Mouse (Mus musculus) heart, embryonic 16.5 days (tissue): ENCODE results near the gene Nags. TPM values are rescaled to one million over a fixed set of nuclear protein-coding genes. Genes with fewer than 3 reads are reported as not detected.
A peak's percentile ranks its signal among the peaks of the same experiment; 100 is the strongest.

Experiments used
- ATAC-seq: fragments of 200-750 bp; cut with Nextera tagmentation; replicated peaks from 2 replicates; pipeline ENCODE4 v1.8.0; 2017; ENCODE audit warnings: moderate number of reproducible peaks; ENCODE audit not compliant: insufficient read depth, low FRiP score; ENCODE audit errors: extremely low read depth
- H3K27ac ChIP-seq: fragments of 300-500 bp; sonication (generic); 2 replicates; pipeline ENCODE4 v1.5.1; 2014; ENCODE audit warnings: mild to moderate bottlenecking, low read length, control low read depth, moderate library complexity
- H3K27me3 ChIP-seq: fragments of 300-500 bp; sonication (generic); 2 replicates; pipeline ENCODE4 v1.6.1; 2014; ENCODE audit warnings: low read length, mixed read lengths; ENCODE audit not compliant: control insufficient read depth, insufficient read depth
- H3K36me3 ChIP-seq: fragments of 300-500 bp; sonication (generic); 2 replicates; pipeline ENCODE4 v1.6.1; 2014; ENCODE audit not compliant: control insufficient read depth, insufficient read depth
- H3K4me1 ChIP-seq: fragments of 300-500 bp; sonication (generic); 2 replicates; pipeline ENCODE4 v1.6.1; 2014; ENCODE audit warnings: low read length, mixed read lengths; ENCODE audit not compliant: control insufficient read depth, insufficient read depth
- H3K4me2 ChIP-seq: fragments of 300-500 bp; sonication (generic); 2 replicates; pipeline ENCODE4 v1.6.1; 2014; ENCODE audit warnings: low read depth, mild to moderate bottlenecking, control low read depth, low read length
- H3K4me3 ChIP-seq: fragments of 300-500 bp; sonication (generic); 2 replicates; pipeline ENCODE4 v1.5.1; 2014; ENCODE audit warnings: mild to moderate bottlenecking, control low read depth, low read length
- H3K9ac ChIP-seq: fragments of 300-500 bp; sonication (generic); 2 replicates; pipeline ENCODE4 v1.6.1; 2014; ENCODE audit warnings: low read length, control low read depth
- H3K9me3 ChIP-seq: fragments of 300-500 bp; sonication (generic); replicated peaks from 2 replicates; pipeline ENCODE4 v1.6.1; 2016; ENCODE audit warnings: low read length; ENCODE audit not compliant: control insufficient read depth
- WGBS: fragments of 180-500 bp; shearing (Covaris S2); extraction: QIAGEN DNeasy Blood & Tissue Kit; methylation state at CpG from one replicate; pipeline ENCODE4 v1.1.7; 2014; 5-methylcytosine and 5-hydroxymethylcytosine counted together
- polyA plus RNA-seq: library from polyadenylated mRNA; unstranded; fragments of >200 nt; fragmentation: Nextera tagmentation; extraction: Ambion mirVana; gene quantifications from 2 replicates; pipeline ENCODE4 v1.2.1, GENCODE M21; 2015

The Nags gene
- polyA plus RNA-seq, 1 experiment from 2014 or later: 0.14 TPM

DNA sequence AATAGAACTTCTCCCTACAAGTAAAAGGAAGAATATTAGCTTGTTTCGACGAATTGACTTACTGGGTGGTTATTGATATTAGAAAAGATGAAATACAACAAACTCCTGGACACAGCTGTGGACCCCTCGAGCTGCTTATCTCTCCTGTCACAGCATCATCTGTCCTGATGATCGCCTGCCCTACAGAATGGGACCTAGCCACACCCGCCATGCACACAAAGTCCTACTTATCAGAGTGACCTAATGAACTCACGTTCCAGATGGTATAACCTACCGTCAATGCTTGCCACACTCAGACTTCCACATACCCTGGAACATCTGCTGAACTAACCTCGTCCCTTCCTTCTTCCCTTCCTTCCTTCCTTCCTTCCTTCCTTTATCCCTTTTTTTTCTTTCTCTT is 29.1 kb upstream of the Nags start:
- no peak for ATAC-seq
- Histone ChIP-seq H3K4me3 (no peak overlapping the region), H3K4me1 (no peaks in the 10 kb centered on the region), H3K27me3 (peaks cover 7% of the 10 kb centered on the region; the same call in 1 of the 2 replicates), H3K4me2 (no peak overlapping the region), H3K27ac (no peak overlapping the region), H3K9ac (no peak overlapping the region), H3K9me3 (peaks cover 5% of the 10 kb centered on the region; the same call in 1 of the 2 replicates), H3K36me3 (no peaks in the 10 kb centered on the region)
- WGBS: 44% methylated on average over 8 of the region's 8 CpGs

DNA sequence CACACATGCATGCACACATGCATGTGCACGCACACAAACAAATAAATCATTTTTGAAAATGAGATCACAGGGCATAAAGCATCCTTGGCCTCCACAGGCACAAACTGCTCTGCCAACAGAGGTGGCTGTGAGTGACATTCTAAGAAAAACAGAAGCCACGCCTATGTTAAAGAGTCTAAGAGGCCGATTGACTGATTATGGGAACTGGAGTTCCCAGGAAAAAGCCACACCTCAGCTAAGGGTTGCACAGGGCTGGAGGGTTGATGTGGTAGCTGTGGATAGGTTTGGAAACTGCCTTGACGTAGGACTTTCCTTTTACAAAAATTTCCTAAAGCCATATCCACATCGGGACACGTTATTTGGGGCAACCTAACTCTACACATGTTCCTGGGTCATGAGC is 27.9 kb upstream of the Nags start:
- Histone ChIP-seq H3K4me3 (no peak overlapping the region), H3K27ac (no peak overlapping the region), H3K4me1 (no peaks in the 10 kb centered on the region), H3K27me3 (peaks cover 6% of the 10 kb centered on the region; the same call in 1 of the 2 replicates), H3K9me3 (peaks cover 5% of the 10 kb centered on the region; the same call in 1 of the 2 replicates), H3K36me3 (no peaks in the 10 kb centered on the region), H3K9ac (no peak overlapping the region), H3K4me2 (no peak overlapping the region)
- no peak for ATAC-seq
- WGBS: 66% methylated on average over 6 of the region's 6 CpGs

DNA sequence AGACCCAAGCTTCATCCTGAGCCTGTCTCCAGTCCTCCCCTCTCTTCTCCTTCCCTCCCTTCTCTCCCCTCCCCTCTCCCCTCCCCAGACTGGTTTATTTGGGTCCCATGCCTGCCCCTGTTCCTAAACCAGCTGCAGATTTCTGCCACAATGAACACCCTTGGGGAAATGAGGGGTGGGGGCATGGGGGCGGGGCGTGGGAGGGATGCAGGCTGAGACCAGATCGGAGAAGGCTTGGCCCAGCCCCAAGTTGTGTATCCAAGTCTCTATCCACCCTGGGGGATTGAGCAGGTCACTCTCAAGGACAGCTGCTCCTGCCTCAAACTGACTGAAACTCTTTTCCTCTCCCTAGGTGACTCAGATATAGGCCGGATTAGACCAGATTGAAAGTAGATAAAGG is 10.8 kb upstream of the Nags start:
- WGBS: 25% methylated on average over 4 of the region's 4 CpGs
- H3K27ac ChIP-seq: no peak overlapping the region
- no peaks in the 10 kb centered on the region for H3K9me3 ChIP-seq
- 0 out of 2 replicates have a peak, but pooled peaks cover 2% of the 10 kb centered on the region for H3K4me1 ChIP-seq
- H3K36me3 ChIP-seq: no peaks in the 10 kb centered on the region
- no peaks in the 10 kb centered on the region for H3K27me3 ChIP-seq
- no peak for ATAC-seq
- H3K4me2 ChIP-seq: no peak overlapping the region
- H3K9ac ChIP-seq: no peak overlapping the region
- H3K4me3 ChIP-seq: no peak overlapping the region

DNA sequence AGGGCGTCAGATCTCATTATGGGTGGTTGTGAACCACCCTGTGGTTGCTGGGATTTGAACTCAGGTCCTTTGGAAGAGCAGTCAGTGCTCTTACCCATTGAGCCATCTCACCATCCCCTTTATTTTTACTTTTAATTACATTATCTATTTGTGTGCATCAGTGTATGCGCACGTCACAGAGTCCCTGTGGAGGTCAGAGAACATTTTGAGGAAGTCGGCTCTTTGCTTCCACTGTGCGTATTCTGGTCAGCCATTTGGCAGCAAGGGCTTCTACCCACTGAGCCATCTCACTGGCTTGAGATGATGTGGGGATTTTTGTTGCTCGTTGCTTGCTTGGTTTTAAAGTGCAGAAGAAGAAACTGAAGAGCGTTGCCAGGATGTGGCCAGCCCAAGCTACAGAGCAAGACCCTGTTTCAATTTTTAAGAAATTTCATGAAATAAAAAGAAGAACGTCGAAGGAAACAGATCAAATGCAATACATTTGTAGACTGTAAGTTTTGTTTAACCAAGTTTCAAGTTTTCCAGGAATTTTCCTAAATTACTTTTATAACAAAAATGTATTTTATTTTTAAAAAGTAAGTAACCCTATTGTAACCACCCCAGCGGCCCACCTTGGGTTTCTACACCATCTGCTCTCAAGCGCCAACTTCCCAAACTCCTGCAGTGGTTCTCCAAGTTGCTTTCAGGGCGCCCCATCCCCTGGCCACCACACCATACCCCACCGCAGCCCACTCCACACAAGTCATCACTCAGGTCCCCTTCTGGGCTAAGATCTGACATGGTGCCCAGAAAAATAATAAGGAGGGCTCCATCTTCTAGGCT is 7.5 kb upstream of the Nags start:
- no peak for ATAC-seq
- no peaks in the 10 kb centered on the region for H3K36me3 ChIP-seq
- WGBS: 37% methylated on average over 13 of the region's 13 CpGs
- H3K4me2 ChIP-seq: peak overlapping the region; percentile 61
- 0 out of 2 replicates have a peak, but pooled peaks cover 6% of the 10 kb centered on the region for H3K27me3 ChIP-seq
- H3K27ac ChIP-seq: no peak overlapping the region
- H3K4me1 ChIP-seq: 0 out of 2 replicates have a peak, but pooled peaks cover 2% of the 10 kb centered on the region
- H3K4me3 ChIP-seq: peak overlapping the region; percentile 34
- no peak overlapping the region for H3K9ac ChIP-seq
- H3K9me3 ChIP-seq: no peaks in the 10 kb centered on the region

DNA sequence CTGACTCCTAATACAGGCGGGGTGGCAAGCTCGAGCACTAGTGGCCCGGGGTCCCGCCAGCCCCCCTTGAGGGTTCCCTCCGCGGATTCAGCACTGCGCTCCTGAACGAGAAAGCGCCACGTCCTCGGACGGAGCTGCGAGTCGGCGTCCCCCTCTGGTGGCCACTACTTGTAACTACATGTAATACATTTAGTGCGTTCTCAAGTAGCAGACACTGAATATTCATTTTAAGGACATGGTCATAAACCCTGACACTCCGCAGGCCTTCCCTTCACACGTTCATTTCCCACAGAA is 6.9 kb upstream of the Nags start:
- Histone ChIP-seq H3K36me3 (no peaks in the 10 kb centered on the region), H3K4me3 (peak overlapping the region; percentile 34), H3K9ac (no peak overlapping the region), H3K4me2 (peak overlapping the region; percentile 61), H3K9me3 (no peaks in the 10 kb centered on the region), H3K27me3 (0 out of 2 replicates have a peak, but pooled peaks cover 6% of the 10 kb centered on the region), H3K27ac (no peak overlapping the region), H3K4me1 (0 out of 2 replicates have a peak, but pooled peaks cover 2% of the 10 kb centered on the region)
- ATAC-seq: no peak
- under 1% methylated on average over 18 of the region's 18 CpGs for WGBS

DNA sequence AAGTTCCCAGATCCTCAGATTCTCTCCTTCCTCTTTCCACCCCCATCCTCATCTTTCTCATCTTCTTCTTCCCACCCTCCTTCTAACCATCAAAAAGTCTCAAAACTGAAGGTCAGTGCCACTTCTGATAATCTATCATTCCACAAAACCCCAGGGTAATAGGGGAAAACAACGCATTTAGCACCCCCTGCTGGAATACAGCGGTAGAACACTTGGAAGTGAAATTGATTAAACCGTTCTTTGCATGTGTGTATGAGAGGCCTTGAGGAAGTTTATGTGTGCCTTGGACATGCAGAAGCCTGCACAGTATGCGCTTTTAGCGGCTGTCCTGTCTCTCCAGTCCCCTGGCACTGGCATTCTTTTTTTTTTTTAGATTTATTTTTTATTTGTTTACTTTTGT is 4.8 kb upstream of the Nags start:
- WGBS: 2% methylated on average over 5 of the region's 5 CpGs

DNA sequence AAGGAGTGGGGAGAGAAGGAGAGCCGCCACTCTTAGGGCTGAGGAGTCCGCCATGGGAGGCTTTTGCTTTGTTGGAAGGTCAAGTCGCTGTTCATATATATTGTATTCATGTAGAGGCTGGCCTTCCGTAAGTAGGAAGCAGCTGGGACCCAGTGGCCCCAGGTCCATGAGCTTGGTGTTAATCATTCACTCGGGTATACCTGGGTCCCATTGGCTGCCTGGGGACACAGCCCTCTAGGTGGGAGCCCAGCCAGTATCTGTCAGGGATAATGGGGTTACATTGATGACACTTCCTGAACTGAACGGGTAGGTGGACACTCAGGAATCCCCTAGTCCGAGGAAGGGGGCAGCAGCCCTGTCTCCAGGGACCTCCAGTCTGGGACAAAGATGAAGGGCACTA is 3.0 kb upstream of the Nags start:
- H3K9ac ChIP-seq: no peak overlapping the region
- H3K4me1 ChIP-seq: peaks cover 19% of the 10 kb centered on the region
- WGBS: 70% methylated on average over 7 of the region's 7 CpGs
- no peak for ATAC-seq
- H3K4me3 ChIP-seq: no peak overlapping the region
- H3K9me3 ChIP-seq: no peaks in the 10 kb centered on the region
- H3K27ac ChIP-seq: no peak overlapping the region
- H3K27me3 ChIP-seq: peaks cover 36% of the 10 kb centered on the region
- H3K36me3 ChIP-seq: no peaks in the 10 kb centered on the region
- H3K4me2 ChIP-seq: no peak overlapping the region

More for the DNA sequence above, 4.8 kb upstream of the Nags start:
- H3K4me1 ChIP-seq: peaks cover 5% of the 10 kb centered on the region; the same call in 1 of the 2 replicates
- no peak overlapping the region for H3K4me3 ChIP-seq
- H3K9me3 ChIP-seq: no peaks in the 10 kb centered on the region
- H3K27ac ChIP-seq: no peak overlapping the region
- ATAC-seq: no peak
- H3K36me3 ChIP-seq: no peaks in the 10 kb centered on the region
- H3K4me2 ChIP-seq: no peak overlapping the region
- no peak overlapping the region for H3K9ac ChIP-seq
- H3K27me3 ChIP-seq: peaks cover 17% of the 10 kb centered on the region

DNA sequence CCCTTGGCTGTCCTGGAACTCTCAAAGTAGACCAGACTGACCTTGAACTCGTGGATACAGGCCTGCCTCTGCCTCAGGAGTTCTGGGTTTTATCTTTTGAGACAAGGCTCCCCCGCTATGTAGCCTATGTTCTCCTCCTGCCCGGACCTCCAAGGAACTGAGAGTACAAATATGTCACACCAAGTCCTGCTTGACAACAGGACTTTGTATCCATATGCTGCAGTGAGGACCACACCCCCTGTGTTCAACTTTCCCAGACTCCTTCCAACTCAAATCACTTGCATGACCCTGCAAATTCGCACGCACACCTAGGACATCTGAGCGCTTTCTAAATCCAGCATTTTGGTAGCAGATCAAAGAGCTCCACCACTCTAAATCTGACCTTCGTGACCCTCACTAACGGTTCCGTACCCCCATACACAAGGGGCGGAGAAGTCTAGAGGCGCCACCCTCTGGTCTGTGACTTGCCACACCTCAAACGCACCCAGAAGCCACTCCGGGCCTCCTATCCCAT is 299 bp upstream of the Nags start:
- Histone ChIP-seq H3K4me2 (peak overlapping the region; percentile 59), H3K27ac (no peak overlapping the region), H3K27me3 (peaks cover 54% of the 10 kb centered on the region), H3K9ac (no peak overlapping the region; the same call in 1 of the 2 replicates), H3K36me3 (no peaks in the 10 kb centered on the region), H3K9me3 (no peaks in the 10 kb centered on the region), H3K4me1 (peaks cover 19% of the 10 kb centered on the region), H3K4me3 (peak overlapping the region; percentile 39)
- ATAC-seq: 0 out of 2 replicates have a peak, but pooled peaks have one; percentile 25
- WGBS: 27% methylated on average over 13 of the region's 13 CpGs

DNA sequence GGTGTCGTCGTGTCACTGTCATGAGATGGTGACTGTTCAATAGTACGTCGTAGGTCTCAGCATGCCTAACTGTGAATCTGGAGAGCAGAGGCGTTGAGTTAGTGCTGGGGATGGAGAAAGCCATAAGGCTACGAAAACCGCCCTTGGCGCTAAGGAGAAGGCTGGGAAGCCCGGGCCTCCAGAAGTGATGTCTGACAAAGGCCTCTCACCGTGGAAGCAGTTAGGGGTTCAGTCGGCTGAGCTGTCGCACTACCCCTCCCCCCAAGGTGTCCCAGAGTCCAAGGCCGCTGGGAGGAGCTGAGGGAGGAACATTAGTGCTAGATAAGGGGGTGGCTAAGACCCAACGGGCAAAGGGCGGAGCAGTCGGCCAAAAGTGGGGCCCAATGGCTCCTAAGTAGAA is 692 bp downstream of the Nags start:
- no peak for ATAC-seq
- Histone ChIP-seq H3K27me3 (peaks cover 54% of the 10 kb centered on the region), H3K27ac (no peak overlapping the region), H3K9me3 (no peaks in the 10 kb centered on the region), H3K4me2 (peak overlapping the region; percentile 59), H3K4me3 (peak overlapping the region; percentile 39), H3K4me1 (peaks cover 19% of the 10 kb centered on the region), H3K9ac (no peak overlapping the region), H3K36me3 (no peaks in the 10 kb centered on the region)
- 6% methylated on average over 16 of the region's 16 CpGs for WGBS
